Mouse (Mus musculus): Measurements from ENCODE around the gene Cherp.

- TF ChIP-seq POLR2A (IDR thresholded peaks at IDR 0.05; ENCODE audit: insufficient read length, low read depth) (no peak), USF1 (IDR thresholded peaks at IDR 0.05; ENCODE audit: low read depth) (no peak), E2F4 (IDR thresholded peaks at IDR 0.05; ENCODE audit: insufficient read depth) (no peak), MAX (IDR thresholded peaks at IDR 0.05; ENCODE audit: low read depth) (no peak), MYOG (IDR thresholded peaks at IDR 0.05; ENCODE audit: control insufficient read depth in 1 of 3, insufficient read depth in 1 of 3, insufficient read length in 2 of 3, low read depth in 2 of 3) (no peak)
Measured at GRCm38 (mm10) chr8:72434952-72435351, 40.1 kb downstream of the Cherp start.
